Mouse (Mus musculus) kidney, postnatal 0 days (tissue): ENCODE data around the gene Nde1. TPM values are rescaled to one million over a fixed set of nuclear protein-coding genes. Genes with fewer than 3 reads are reported as not detected.
"Not testable (repeated sequence)": the region's sequence is repeated elsewhere in the genome, so short reads cannot be mapped to it uniquely, and the experiment has no call there.

Experiments used
- ATAC-seq: fragments of 200-750 bp; cut with Nextera tagmentation; replicated peaks from 2 replicates; pipeline ENCODE4 v1.8.0; 2017; ENCODE audit warnings: low read depth, moderate number of reproducible peaks, moderate TSS enrichment, moderate library complexity; ENCODE audit not compliant: low FRiP score
- DNase-seq: peaks from one replicate; pipeline ENCODE4 v3.0.0-alpha.2; 2016; ENCODE audit warnings: low spot score
- H3K27ac ChIP-seq: fragments of 300-500 bp; sonication (generic); 2 replicates; pipeline ENCODE4 v1.5.1; 2014; ENCODE audit warnings: mild to moderate bottlenecking
- H3K27me3 ChIP-seq: fragments of 300-500 bp; sonication (generic); 2 replicates; pipeline ENCODE4 v1.6.1; 2014; ENCODE audit warnings: low read length, mixed read lengths; ENCODE audit not compliant: insufficient read depth
- H3K36me3 ChIP-seq: fragments of 300-500 bp; sonication (generic); 2 replicates; pipeline ENCODE4 v1.6.1; 2014; ENCODE audit warnings: low read length, mixed read lengths; ENCODE audit not compliant: insufficient read depth
- H3K4me1 ChIP-seq: fragments of 300-500 bp; sonication (generic); replicated peaks from 2 replicates; pipeline ENCODE4 v1.6.1; 2014; ENCODE audit warnings: antibody characterized with exemption, low read length, mixed read lengths; ENCODE audit not compliant: insufficient read depth
- H3K4me2 ChIP-seq: fragments of 300-500 bp; sonication (generic); 2 replicates; pipeline ENCODE4 v1.6.1; 2014; ENCODE audit warnings: mild to moderate bottlenecking, low read length, moderate library complexity, mixed read lengths
- H3K4me3 ChIP-seq: fragments of 300-500 bp; sonication (generic); replicated peaks from 2 replicates; pipeline ENCODE4 v1.5.1; 2014; ENCODE audit warnings: low read depth, low read length
- H3K9ac ChIP-seq: fragments of 300-500 bp; sonication (generic); 2 replicates; pipeline ENCODE4 v1.6.1; 2014; ENCODE audit warnings: low read depth, low read length
- H3K9me3 ChIP-seq: fragments of 300-500 bp; sonication (generic); replicated peaks from 2 replicates; pipeline ENCODE4 v1.6.1; 2016; ENCODE audit warnings: low read length, inconsistent platforms, mixed read lengths
- CTCF ChIP-seq: IDR thresholded peaks from 2 replicates; pipeline ENCODE4 v1.5.1; 2016; ENCODE audit warnings: antibody characterized with exemption, low read depth, mild to moderate bottlenecking, moderate library complexity
- WGBS: fragments of 180-500 bp; shearing (Covaris S2); extraction: QIAGEN DNeasy Blood & Tissue Kit; methylation state at CpG from one replicate; pipeline ENCODE4 v1.1.7; 2014; 5-methylcytosine and 5-hydroxymethylcytosine counted together
- polyA plus RNA-seq: library from polyadenylated mRNA; unstranded; fragments of >200 nt; fragmentation: Nextera tagmentation; extraction: Ambion mirVana; gene quantifications from 2 replicates; pipeline ENCODE4 v1.2.1, GENCODE M21; 2015

The Nde1 gene
- polyA plus RNA-seq, 1 experiment from 2014 or later, result 67.3 TPM

DNA sequence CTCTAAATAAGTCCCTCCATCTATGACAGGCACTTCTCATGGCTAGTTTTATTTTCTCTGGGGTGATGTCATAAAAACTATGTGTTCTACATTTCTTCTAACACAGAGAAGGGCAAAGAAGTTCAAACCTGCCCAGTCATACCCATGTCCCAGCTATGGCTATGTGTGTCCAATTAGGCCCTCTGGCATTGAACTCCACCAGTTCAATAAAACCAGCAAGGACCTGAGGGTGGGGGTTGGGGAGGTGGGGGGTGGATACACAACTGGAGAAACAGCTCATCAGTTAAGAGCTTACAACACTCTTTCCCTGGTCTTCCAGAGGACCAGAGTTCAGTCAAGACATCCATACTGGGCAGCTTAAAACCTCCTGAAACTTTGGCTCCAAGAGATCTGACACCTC is 24.0 kb upstream of the Nde1 start:
- H3K4me1 ChIP-seq, result no peaks in the 10 kb centered on the region
- H3K9me3 ChIP-seq, result no peaks in the 10 kb centered on the region
- H3K27me3 ChIP-seq, result no peaks in the 10 kb centered on the region
- no peak overlapping the region for H3K9ac ChIP-seq
- peaks cover 64% of the 10 kb centered on the region for H3K36me3 ChIP-seq
- H3K27ac ChIP-seq, result no peak overlapping the region
- ATAC-seq (no peak), DNase-seq (no peak)
- no peak overlapping the region for H3K4me3 ChIP-seq
- no peak for TF ChIP-seq CTCF
- no peak overlapping the region for H3K4me2 ChIP-seq

DNA sequence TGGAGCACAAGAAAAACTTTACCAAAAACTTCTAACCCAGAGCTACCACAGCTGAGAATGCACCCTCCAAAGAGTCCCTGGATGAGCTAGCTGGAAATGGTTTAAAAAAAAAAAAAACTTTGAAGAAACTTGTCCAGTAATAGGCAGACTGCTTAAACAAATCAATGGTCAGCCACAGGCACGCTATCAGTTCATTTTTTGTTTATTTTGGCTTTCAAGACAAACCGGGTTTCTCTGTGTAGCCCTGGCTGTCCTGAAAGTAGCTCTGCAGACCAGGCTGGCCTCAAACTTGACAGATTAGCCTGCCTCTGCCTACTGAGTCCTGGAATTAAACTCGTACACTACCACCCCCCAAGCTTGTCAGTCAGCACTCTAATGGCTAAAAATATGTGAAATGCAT is 19.8 kb upstream of the Nde1 start:
- no peaks in the 10 kb centered on the region for H3K4me1 ChIP-seq
- H3K36me3 ChIP-seq, result peaks cover 61% of the 10 kb centered on the region
- no peak overlapping the region for H3K27ac ChIP-seq
- H3K4me2 ChIP-seq, result no peak overlapping the region
- DNase-seq, result no peak
- H3K9me3 ChIP-seq, result no peaks in the 10 kb centered on the region
- H3K4me3 ChIP-seq, result no peak overlapping the region
- WGBS, result 80% methylated on average over 3 of the region's 3 CpGs
- H3K9ac ChIP-seq, result no peak overlapping the region
- H3K27me3 ChIP-seq, result no peaks in the 10 kb centered on the region
- no peak for ATAC-seq
- no peak for TF ChIP-seq CTCF

DNA sequence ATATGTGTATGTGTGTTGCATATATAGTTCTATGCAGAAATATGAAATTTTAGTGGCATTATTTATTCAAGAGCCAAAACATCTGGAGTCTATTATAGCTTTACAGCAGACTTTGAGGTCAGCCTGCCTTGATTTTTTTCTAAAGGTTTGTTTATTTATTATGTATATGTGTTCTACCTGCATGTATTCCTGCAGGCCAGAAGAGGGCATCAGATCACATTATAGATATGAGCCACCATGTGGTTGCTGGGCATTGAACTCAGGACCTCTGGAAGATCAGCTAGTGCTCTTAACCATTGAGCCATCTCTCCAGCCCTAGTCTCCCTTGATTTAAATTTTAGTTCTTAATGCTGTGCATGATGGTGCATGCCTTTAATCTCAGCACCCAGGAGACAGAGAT is 15.4 kb upstream of the Nde1 start:
- Histone ChIP-seq H3K4me2 (no peak overlapping the region), H3K9ac (no peak overlapping the region), H3K27me3 (no peaks in the 10 kb centered on the region), H3K27ac (no peak overlapping the region), H3K9me3 (no peaks in the 10 kb centered on the region), H3K36me3 (peaks cover 43% of the 10 kb centered on the region), H3K4me1 (no peaks in the 10 kb centered on the region), H3K4me3 (no peak overlapping the region)
- no peak for ATAC-seq
- no peak for DNase-seq
- TF ChIP-seq CTCF, result peak; percentile 49

DNA sequence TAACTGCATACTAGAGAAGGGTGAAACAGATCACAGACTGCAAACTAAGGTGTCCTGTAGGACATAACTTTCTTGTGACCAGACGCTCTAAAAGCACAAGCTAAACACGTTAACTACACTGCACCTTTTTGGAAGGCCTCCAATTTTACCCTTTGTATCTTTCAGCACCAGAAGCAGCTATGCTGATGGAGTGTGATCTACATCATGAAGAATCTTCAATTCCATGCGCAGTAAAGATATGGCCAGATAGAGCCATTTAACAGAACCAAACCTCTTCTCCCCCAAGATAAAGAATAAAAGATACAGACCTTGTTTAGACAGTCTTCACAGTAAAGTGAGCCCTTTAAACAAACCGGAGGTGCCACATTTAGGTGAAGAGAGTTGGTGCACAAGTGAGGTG is 11.4 kb upstream of the Nde1 start:
- TF ChIP-seq CTCF, result no peak
- no peak for ATAC-seq
- DNase-seq, result no peak
- Histone ChIP-seq H3K9me3 (no peaks in the 10 kb centered on the region), H3K4me3 (no peak overlapping the region), H3K4me1 (no peaks in the 10 kb centered on the region), H3K36me3 (peaks cover 21% of the 10 kb centered on the region), H3K4me2 (no peak overlapping the region), H3K27ac (no peak overlapping the region), H3K9ac (no peak overlapping the region), H3K27me3 (no peaks in the 10 kb centered on the region)
- 90% methylated on average over 4 of the region's 4 CpGs for WGBS

DNA sequence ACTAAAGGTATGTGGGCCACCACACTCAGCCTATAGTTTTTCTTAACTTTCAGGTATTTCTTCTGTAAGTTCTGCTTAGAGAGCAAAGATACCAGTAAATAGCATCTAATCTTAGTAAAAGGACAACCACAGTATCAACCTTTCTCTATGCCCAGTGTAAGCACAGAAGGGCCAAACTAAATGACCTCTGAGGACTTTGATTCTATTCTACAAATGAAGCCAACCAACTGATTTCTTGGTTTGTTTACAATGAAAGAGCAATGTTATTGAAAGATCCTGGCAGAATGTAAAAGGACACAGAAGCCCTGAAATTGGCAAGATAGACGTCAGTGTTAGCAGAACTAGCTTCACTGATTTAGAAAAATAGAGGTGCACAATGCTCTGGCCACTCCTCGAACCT is 7.4 kb upstream of the Nde1 start:
- H3K9ac ChIP-seq, H3K9me3 ChIP-seq, H3K4me1 ChIP-seq, H3K4me2 ChIP-seq, H3K27me3 ChIP-seq, H3K4me3 ChIP-seq, H3K27ac ChIP-seq, DNase-seq, ATAC-seq: not testable (repeated sequence)
- WGBS, result 100% methylated on average over 1 of the region's 2 CpGs
- H3K36me3 ChIP-seq, result peaks cover 11% of the 10 kb centered on the region

DNA sequence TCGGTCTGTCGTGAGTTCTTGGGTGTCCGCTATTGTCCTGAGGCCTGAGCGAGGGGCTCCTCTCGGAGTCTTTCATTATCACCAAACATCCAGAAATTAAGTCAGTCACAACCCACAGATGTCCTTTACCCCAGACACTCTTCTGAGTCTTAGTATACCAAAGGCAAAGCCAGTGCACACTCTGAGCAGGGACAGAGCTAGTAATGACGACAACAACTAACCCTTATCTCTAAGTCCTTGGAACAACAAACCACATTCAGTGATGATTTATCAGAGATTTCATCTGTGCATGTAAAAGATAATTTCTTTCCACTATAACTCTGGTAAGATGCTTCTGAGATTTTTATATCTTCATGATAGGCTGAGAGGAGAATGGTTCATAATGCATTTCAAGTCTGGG is 6.8 kb upstream of the Nde1 start:
- ATAC-seq (no peak), DNase-seq (no peak)
- Histone ChIP-seq H3K4me2 (no peak overlapping the region), H3K9ac (no peak overlapping the region), H3K4me3 (no peak overlapping the region), H3K27ac (no peak overlapping the region), H3K36me3 (peaks cover 10% of the 10 kb centered on the region), H3K9me3 (no peaks in the 10 kb centered on the region), H3K27me3 (no peaks in the 10 kb centered on the region), H3K4me1 (no peaks in the 10 kb centered on the region)
- TF ChIP-seq CTCF, result no peak
- 94% methylated on average over 5 of the region's 6 CpGs for whole genome bisulfite sequencing

DNA sequence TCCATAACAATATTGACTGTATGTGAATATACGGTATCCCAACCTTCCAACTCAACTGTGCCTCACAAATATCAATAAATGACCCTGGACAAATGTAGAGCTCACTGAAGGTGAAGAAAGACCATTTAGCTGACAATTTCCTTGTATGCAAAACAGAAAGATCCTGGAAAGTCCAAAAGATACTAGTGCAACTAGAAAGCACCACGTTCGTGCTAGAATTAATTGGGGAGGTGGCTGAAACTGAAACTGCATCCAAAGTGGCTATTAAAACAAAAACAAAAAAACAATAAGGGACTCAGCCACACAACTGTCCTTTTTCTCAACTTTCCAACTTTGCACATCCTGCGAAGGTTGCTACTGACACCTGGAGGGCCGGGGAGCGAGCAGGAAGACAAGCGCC is 4.5 kb upstream of the Nde1 start:
- Histone ChIP-seq H3K4me2 (peak overlapping the region; percentile 77), H3K27ac (peak overlapping the region; percentile 90), H3K9me3 (no peaks in the 10 kb centered on the region), H3K9ac (peak overlapping the region; percentile 80), H3K27me3 (no peaks in the 10 kb centered on the region), H3K4me3 (peak overlapping the region; percentile 75), H3K36me3 (no peaks in the 10 kb centered on the region), H3K4me1 (no peaks in the 10 kb centered on the region)
- peak; percentile 16; the same call in 1 of the 2 replicates for TF ChIP-seq CTCF
- 6% methylated on average over 7 of the region's 7 CpGs for WGBS
- ATAC-seq, result no peak
- DNase-seq, result no peak
